Mouse (Mus musculus): Measurements from ENCODE around the gene Ctsd. TPM values are rescaled to one million over a fixed set of nuclear protein-coding genes. Genes with fewer than 3 reads are reported as not detected.
A peak's percentile ranks its signal among the peaks of the same experiment; 100 is the strongest.

The Ctsd gene
- total RNA-seq, 1 experiment, result 535 TPM

DNA sequence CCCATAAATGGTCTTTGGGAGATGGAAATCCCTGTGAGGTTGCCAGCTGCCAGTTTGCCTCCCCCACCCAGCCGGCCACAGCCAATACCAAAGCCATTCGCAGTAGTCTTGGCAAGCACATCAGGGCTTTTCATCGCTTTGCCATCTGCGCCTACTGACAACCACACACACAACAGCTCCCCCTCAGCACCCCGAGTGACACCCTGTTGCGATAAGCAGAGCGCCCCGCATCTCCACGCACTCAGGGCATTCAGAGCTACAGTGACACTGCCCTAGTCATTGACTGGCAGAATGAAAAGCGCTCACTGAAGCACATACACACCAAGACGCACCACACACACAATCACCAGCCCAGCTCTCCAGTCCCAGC lies 16.5 kb downstream of the Ctsd start:
- TF ChIP-seq MAFK (IDR thresholded peaks at IDR 0.05; ENCODE audit: insufficient read depth, low read depth, low read length), result no peak
- no peak for TF ChIP-seq CHD2 (IDR thresholded peaks at IDR 0.05; ENCODE audit: low read depth, low read length)
- TF ChIP-seq HCFC1 (IDR thresholded peaks at IDR 0.05; ENCODE audit: borderline replicate concordance, insufficient read depth, low read length), result no peak
- no peak for TF ChIP-seq ZC3H11A (IDR thresholded peaks at IDR 0.05; ENCODE audit: borderline replicate concordance, low read depth, low read length)
- TF ChIP-seq ZNF384 (IDR thresholded peaks at IDR 0.05; ENCODE audit: low read depth, low read length), result no peak
- Histone ChIP-seq H3K4me1 (ENCODE audit: control insufficient read depth in 2 of 2, insufficient read depth in 2 of 2, low read length in 2 of 2, poor library complexity in 1 of 2) (peaks cover 0 to 8% of the 10 kb centered on the region in 2 experiments; a peak in 2 of 4 replicates), H3K27ac (ENCODE audit: insufficient read depth, low read depth, low read length, poor library complexity, severe bottlenecking) (no peak overlapping the region), H3K9ac (ENCODE audit: insufficient read depth, low read depth, low read length, poor library complexity, severe bottlenecking) (no peak overlapping the region), H3K4me3 (ENCODE audit: insufficient read depth in 1 of 2, low read depth in 1 of 2, low read length in 2 of 2, poor library complexity in 1 of 2, severe bottlenecking in 1 of 2) (peak overlapping the region; percentile 65 to 70; a peak in 3 of 4 replicates), H3K9me3 (ENCODE audit: control insufficient read depth, insufficient read depth, low read depth, low read length) (no peaks in the 10 kb centered on the region), H3K36me3 (ENCODE audit: control insufficient read depth, insufficient read depth, low read length, poor library complexity, severe bottlenecking) (peaks cover 7% of the 10 kb centered on the region; the same call in 1 of the 2 replicates)
- in situ Hi-C loops (cut with MboI; ENCODE audit: low sequenced_read_pairs in 2 of 2, unreplicated experiment in 2 of 2), result no loop called here
- no peak for DNase-seq (ENCODE audit: low read depth, low spot score)

DNA sequence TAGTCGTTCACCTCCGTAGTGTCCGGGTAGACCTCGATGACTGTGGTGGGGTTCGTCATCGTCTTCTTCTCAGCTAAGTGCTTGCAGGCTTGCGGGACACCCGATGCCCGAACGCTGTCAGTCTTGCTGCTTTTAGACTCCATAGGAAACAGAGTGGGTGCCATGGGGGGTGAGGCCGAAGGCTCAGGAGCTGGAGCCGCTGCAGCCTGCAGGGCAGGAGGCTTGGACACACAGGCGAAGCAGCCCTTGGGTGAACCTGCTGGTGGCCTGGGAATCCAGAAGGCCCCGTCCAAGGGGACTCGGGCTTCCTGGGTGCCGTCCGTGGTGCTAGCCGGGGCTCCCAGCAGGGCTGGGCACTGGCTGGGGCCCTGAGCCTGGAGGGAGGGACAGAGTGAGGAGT lies 16.9 kb downstream of the Ctsd start:
- Histone ChIP-seq H3K36me3 (ENCODE audit: control insufficient read depth, insufficient read depth, low read length, poor library complexity, severe bottlenecking) (peaks cover 3% of the 10 kb centered on the region; the same call in 1 of the 2 replicates), H3K4me3 (ENCODE audit: insufficient read depth in 1 of 2, low read depth in 1 of 2, low read length in 2 of 2, poor library complexity in 1 of 2, severe bottlenecking in 1 of 2) (no peak overlapping the region; a peak in 1 of 4 replicates)
- in situ Hi-C loops (cut with MboI; ENCODE audit: low sequenced_read_pairs in 2 of 2, unreplicated experiment in 2 of 2), result no loop called here

DNA sequence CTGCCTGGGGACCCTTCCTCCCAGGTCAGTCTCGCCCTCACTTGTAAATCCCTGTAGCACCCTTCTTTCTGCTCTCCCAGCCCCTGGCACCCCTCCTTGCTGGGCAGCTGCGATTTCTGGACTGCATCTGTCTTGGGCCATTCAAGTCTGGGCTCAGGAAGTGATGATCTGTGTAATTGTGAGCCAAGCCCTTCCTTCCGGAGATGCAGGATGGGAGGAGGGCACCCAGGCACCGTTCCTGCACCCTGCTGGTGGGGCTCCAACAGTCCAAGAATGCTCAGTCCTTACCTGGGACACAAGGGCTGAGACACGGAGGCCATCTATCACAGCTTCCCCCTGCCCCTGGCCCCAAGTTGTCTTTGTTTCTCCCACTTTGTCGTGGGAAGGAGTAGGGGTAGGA lies 18.0 kb downstream of the Ctsd start:
- in situ Hi-C loops (cut with MboI; ENCODE audit: low sequenced_read_pairs in 2 of 2, unreplicated experiment in 2 of 2), result no loop called here
- no peak overlapping the region for H3K27ac ChIP-seq (ENCODE audit: insufficient read depth, low read depth, low read length, poor library complexity, severe bottlenecking)
- no peak overlapping the region for H3K4me3 ChIP-seq (ENCODE audit: insufficient read depth in 1 of 2, low read depth in 1 of 2, low read length in 2 of 2, poor library complexity in 1 of 2, severe bottlenecking in 1 of 2)
- H3K36me3 ChIP-seq (ENCODE audit: control insufficient read depth, insufficient read depth, low read length, poor library complexity, severe bottlenecking), result no peaks in the 10 kb centered on the region
- H3K4me1 ChIP-seq (ENCODE audit: control insufficient read depth in 2 of 2, insufficient read depth in 2 of 2, low read length in 2 of 2, poor library complexity in 1 of 2), result peaks cover 0 to 8% of the 10 kb centered on the region in 2 experiments; a peak in 2 of 4 replicates
- H3K9me3 ChIP-seq (ENCODE audit: control insufficient read depth, insufficient read depth, low read depth, low read length), result no peaks in the 10 kb centered on the region
- no peak overlapping the region for H3K9ac ChIP-seq (ENCODE audit: insufficient read depth, low read depth, low read length, poor library complexity, severe bottlenecking)
- no peak for DNase-seq (ENCODE audit: low read depth, low spot score)
- no peak for TF ChIP-seq CHD2 (IDR thresholded peaks at IDR 0.05; ENCODE audit: low read depth, low read length)
- TF ChIP-seq ZC3H11A (IDR thresholded peaks at IDR 0.05; ENCODE audit: borderline replicate concordance, low read depth, low read length), result no peak
- no peak for TF ChIP-seq HCFC1 (IDR thresholded peaks at IDR 0.05; ENCODE audit: borderline replicate concordance, insufficient read depth, low read length)
- TF ChIP-seq MAFK (IDR thresholded peaks at IDR 0.05; ENCODE audit: insufficient read depth, low read depth, low read length), result no peak
- TF ChIP-seq ZNF384 (IDR thresholded peaks at IDR 0.05; ENCODE audit: low read depth, low read length), result no peak

More for the DNA sequence above, 16.9 kb downstream of the Ctsd start:
- TF ChIP-seq ZC3H11A (IDR thresholded peaks at IDR 0.05; ENCODE audit: borderline replicate concordance, low read depth, low read length) (no peak), MAFK (IDR thresholded peaks at IDR 0.05; ENCODE audit: insufficient read depth, low read depth, low read length) (no peak), HCFC1 (IDR thresholded peaks at IDR 0.05; ENCODE audit: borderline replicate concordance, insufficient read depth, low read length) (no peak), CHD2 (IDR thresholded peaks at IDR 0.05; ENCODE audit: low read depth, low read length) (no peak), ZNF384 (IDR thresholded peaks at IDR 0.05; ENCODE audit: low read depth, low read length) (no peak)
- no peak for DNase-seq (ENCODE audit: low read depth, low spot score)
- H3K27ac ChIP-seq (ENCODE audit: insufficient read depth, low read depth, low read length, poor library complexity, severe bottlenecking), result no peak overlapping the region
- peaks cover 0 to 8% of the 10 kb centered on the region in 2 experiments; a peak in 2 of 4 replicates for H3K4me1 ChIP-seq (ENCODE audit: control insufficient read depth in 2 of 2, insufficient read depth in 2 of 2, low read length in 2 of 2, poor library complexity in 1 of 2)
- H3K9ac ChIP-seq (ENCODE audit: insufficient read depth, low read depth, low read length, poor library complexity, severe bottlenecking), result no peak overlapping the region
- no peaks in the 10 kb centered on the region for H3K9me3 ChIP-seq (ENCODE audit: control insufficient read depth, insufficient read depth, low read depth, low read length)

DNA sequence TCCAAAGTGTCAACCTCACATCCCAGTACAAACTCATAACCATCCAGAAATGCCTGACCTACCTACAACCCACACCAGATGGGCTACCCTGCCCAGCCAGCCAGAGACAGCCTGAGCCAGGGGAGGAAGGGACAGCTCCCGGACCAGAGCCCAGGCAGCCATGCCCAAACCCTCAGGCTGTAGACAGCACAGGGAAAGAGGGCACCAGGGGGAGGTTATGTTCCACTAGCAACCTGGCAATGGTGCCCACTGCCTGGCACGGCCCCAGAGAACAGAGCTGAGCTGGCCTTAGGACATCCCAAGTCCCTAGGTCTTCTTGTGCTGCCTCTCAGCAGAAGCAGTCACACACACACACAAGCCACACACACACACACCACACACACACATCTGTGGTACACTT lies 19.0 kb downstream of the Ctsd start:
- TF ChIP-seq MAFK (IDR thresholded peaks at IDR 0.05; ENCODE audit: insufficient read depth, low read depth, low read length), result no peak
- no peak for TF ChIP-seq ZNF384 (IDR thresholded peaks at IDR 0.05; ENCODE audit: low read depth, low read length)
- no peak for TF ChIP-seq ZC3H11A (IDR thresholded peaks at IDR 0.05; ENCODE audit: borderline replicate concordance, low read depth, low read length)
- no peak for TF ChIP-seq CHD2 (IDR thresholded peaks at IDR 0.05; ENCODE audit: low read depth, low read length)
- no peak for TF ChIP-seq HCFC1 (IDR thresholded peaks at IDR 0.05; ENCODE audit: borderline replicate concordance, insufficient read depth, low read length)
- H3K9ac ChIP-seq (ENCODE audit: insufficient read depth, low read depth, low read length, poor library complexity, severe bottlenecking), result no peak overlapping the region
- peaks cover 0 to 2% of the 10 kb centered on the region in 2 experiments; a peak in 2 of 4 replicates for H3K4me1 ChIP-seq (ENCODE audit: control insufficient read depth in 2 of 2, insufficient read depth in 2 of 2, low read length in 2 of 2, poor library complexity in 1 of 2)
- H3K27ac ChIP-seq (ENCODE audit: insufficient read depth, low read depth, low read length, poor library complexity, severe bottlenecking), result no peak overlapping the region
- in situ Hi-C loops (cut with MboI; ENCODE audit: low sequenced_read_pairs in 2 of 2, unreplicated experiment in 2 of 2), result no loop called here
- no peak overlapping the region for H3K4me3 ChIP-seq (ENCODE audit: insufficient read depth in 1 of 2, low read depth in 1 of 2, low read length in 2 of 2, poor library complexity in 1 of 2, severe bottlenecking in 1 of 2)
- DNase-seq (ENCODE audit: low read depth, low spot score), result no peak
- H3K9me3 ChIP-seq (ENCODE audit: control insufficient read depth, insufficient read depth, low read depth, low read length), result no peaks in the 10 kb centered on the region
- H3K36me3 ChIP-seq (ENCODE audit: control insufficient read depth, insufficient read depth, low read length, poor library complexity, severe bottlenecking), result no peaks in the 10 kb centered on the region

DNA sequence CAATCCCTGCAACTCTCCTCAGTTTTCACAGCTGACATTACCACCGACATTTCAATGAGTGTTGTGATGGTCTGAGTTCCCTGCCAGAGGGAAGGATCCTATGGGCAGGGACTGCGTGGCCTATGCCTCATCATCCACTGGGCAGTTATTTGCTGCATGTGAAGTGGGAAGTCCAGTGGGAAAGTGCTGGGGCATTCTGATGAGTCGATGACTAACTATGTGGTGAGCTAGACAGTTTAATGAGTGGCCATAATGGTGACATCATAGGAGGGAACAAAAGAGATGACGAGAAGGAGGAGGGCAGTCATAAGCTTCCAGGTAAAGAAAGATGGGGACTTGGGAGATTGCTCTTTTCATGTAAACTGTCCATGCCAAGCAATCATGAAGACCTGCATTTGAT lies 24.7 kb downstream of the Ctsd start:
- Histone ChIP-seq H3K9me3 (ENCODE audit: control insufficient read depth, insufficient read depth, low read depth, low read length) (no peaks in the 10 kb centered on the region), H3K9ac (ENCODE audit: insufficient read depth, low read depth, low read length, poor library complexity, severe bottlenecking) (no peak overlapping the region), H3K4me3 (ENCODE audit: insufficient read depth in 1 of 2, low read depth in 1 of 2, low read length in 2 of 2, poor library complexity in 1 of 2, severe bottlenecking in 1 of 2) (no peak overlapping the region), H3K4me1 (ENCODE audit: control insufficient read depth in 2 of 2, insufficient read depth in 2 of 2, low read length in 2 of 2, poor library complexity in 1 of 2) (no peaks in the 10 kb centered on the region), H3K27ac (ENCODE audit: insufficient read depth, low read depth, low read length, poor library complexity, severe bottlenecking) (no peak overlapping the region), H3K36me3 (ENCODE audit: control insufficient read depth, insufficient read depth, low read length, poor library complexity, severe bottlenecking) (no peaks in the 10 kb centered on the region)
- in situ Hi-C loops (cut with MboI; ENCODE audit: low sequenced_read_pairs in 2 of 2, unreplicated experiment in 2 of 2), result no loop called here
- DNase-seq (ENCODE audit: low read depth, low spot score), result no peak
- no peak for TF ChIP-seq MAFK (IDR thresholded peaks at IDR 0.05; ENCODE audit: insufficient read depth, low read depth, low read length)
- TF ChIP-seq CHD2 (IDR thresholded peaks at IDR 0.05; ENCODE audit: low read depth, low read length), result no peak
- TF ChIP-seq ZNF384 (IDR thresholded peaks at IDR 0.05; ENCODE audit: low read depth, low read length), result no peak
- no peak for TF ChIP-seq ZC3H11A (IDR thresholded peaks at IDR 0.05; ENCODE audit: borderline replicate concordance, low read depth, low read length)
- TF ChIP-seq HCFC1 (IDR thresholded peaks at IDR 0.05; ENCODE audit: borderline replicate concordance, insufficient read depth, low read length), result no peak
